26 mouse cellular contexts compared by ENCODE assay signal in genomic region chr3:69607468-69607867, GRCm38 (mm10). TPM values are rescaled to one million over a fixed set of nuclear protein-coding genes. Genes with fewer than 3 reads are reported as not detected.
DNase-seq lines count a peak whose midpoint lies in the region; ATAC-seq lines count a peak whose summit lies in the region.
"Had no signal": no experiment of that assay in that cellular context is flagged by ENCODE, and none has a peak within 500 bp of the region (broad histone marks: within the 10 kb centered on the region; RNA-seq: fewer than 3 reads in every experiment).

No protein-coding gene starts in this region.

- H3K27ac ChIP-seq in macrophage: peak overlapping the region; percentile 92
- H3K27ac ChIP-seq in liver, embryonic 11.5 days (ENCODE audit: low read depth, low read length): no peak overlapping the region
- H3K27ac ChIP-seq: embryonic facial prominence, embryonic 10.5 days; embryonic facial prominence, embryonic 15.5 days; forebrain, embryonic 12.5 days; left cerebral cortex, adult 2 months; limb, embryonic 12.5 days; lung, embryonic 15.5 days; midbrain, embryonic 12.5 days; neural tube, embryonic 12.5 days; stomach, postnatal 0 days had no signal

- no peaks in the 10 kb centered on the region for H3K27me3 ChIP-seq in liver, embryonic 11.5 days (replicated peaks; ENCODE audit: control insufficient read depth, insufficient read depth, low read length)
- H3K27me3 ChIP-seq: embryonic facial prominence, embryonic 15.5 days; forebrain, embryonic 12.5 days; limb, embryonic 12.5 days; lung, embryonic 15.5 days; midbrain, embryonic 12.5 days; neural tube, embryonic 12.5 days had no signal

- no peak overlapping the region for H3K4me2 ChIP-seq in liver, embryonic 11.5 days
- H3K4me2 ChIP-seq: embryonic facial prominence, embryonic 15.5 days; forebrain, embryonic 12.5 days; limb, embryonic 12.5 days; lung, embryonic 15.5 days; midbrain, embryonic 12.5 days; neural tube, embryonic 12.5 days had no signal

- peak; percentile 37 for DNase-seq in kidney, adult 18-20 months
- DNase-seq in kidney, adult 8-10 months: peak; percentile 65 to 86
- peak; percentile 37 for DNase-seq in kidney, postnatal 10 days
- DNase-seq in layer of hippocampus, adult 9-10 months (ENCODE audit: low spot score): no peak
- no peak for DNase-seq in liver, embryonic 11.5 days (ENCODE audit: low spot score)
- no peak for DNase-seq in cerebellum, adult 9-10 months
- DNase-seq: adrenal gland, postnatal 25 days; B cell, adult 2 months; cerebellum, adult 18-20 months; cerebellum, postnatal 14 days; gastrocnemius, postnatal 25 days; heart, postnatal 14 days; right cerebral cortex, postnatal 4 days had no signal

- H3K79me2 ChIP-seq in macrophage (ENCODE audit: inconsistent target): no peaks in the 10 kb centered on the region

- no peaks in the 10 kb centered on the region for H3K4me1 ChIP-seq in liver, embryonic 11.5 days (replicated peaks; ENCODE audit: control insufficient read depth, insufficient read depth, low read length)
- H3K4me1 ChIP-seq: embryonic facial prominence, embryonic 10.5 days; embryonic facial prominence, embryonic 15.5 days; forebrain, embryonic 12.5 days; limb, embryonic 12.5 days; lung, embryonic 15.5 days; megakaryocyte, embryonic 14.5 days; midbrain, embryonic 12.5 days; neural tube, embryonic 12.5 days had no signal

- no peak overlapping the region for H3K9ac ChIP-seq in liver, embryonic 11.5 days (ENCODE audit: low read depth, low read length)
- H3K9ac ChIP-seq: embryonic facial prominence, embryonic 15.5 days; forebrain, embryonic 12.5 days; limb, embryonic 12.5 days; lung, embryonic 15.5 days; midbrain, embryonic 12.5 days; neural tube, embryonic 12.5 days had no signal

- no peak for ATAC-seq in liver, embryonic 11.5 days (replicated peaks; ENCODE audit: low FRiP score)
- ATAC-seq: hindbrain, embryonic 16.5 days had no signal

- no peaks in the 10 kb centered on the region for H3K9me3 ChIP-seq in liver, embryonic 11.5 days (ENCODE audit: control insufficient read depth, low read length)
- H3K9me3 ChIP-seq: lung, embryonic 15.5 days; midbrain, embryonic 12.5 days had no signal

- WGBS in macrophage (ENCODE audit: missing documents): 100% methylated on average over 1 of the region's 1 CpGs
- 40% methylated on average over 1 of the region's 1 CpGs for WGBS in liver, embryonic 11.5 days

- H3K4me3 ChIP-seq in macrophage (ENCODE audit: inconsistent target): no peak overlapping the region
- H3K4me3 ChIP-seq in liver, embryonic 11.5 days (ENCODE audit: low read depth, low read length): no peak overlapping the region
- H3K4me3 ChIP-seq: embryonic facial prominence, embryonic 10.5 days; embryonic facial prominence, embryonic 15.5 days; forebrain, embryonic 12.5 days; left cerebral cortex, adult 2 months; limb, embryonic 12.5 days; lung, embryonic 15.5 days; megakaryocyte, embryonic 14.5 days; midbrain, embryonic 12.5 days; myocyte; neural tube, embryonic 12.5 days had no signal

- no peaks in the 10 kb centered on the region for H3K36me3 ChIP-seq in macrophage (ENCODE audit: inconsistent target)
- no peaks in the 10 kb centered on the region for H3K36me3 ChIP-seq in liver, embryonic 11.5 days (ENCODE audit: control insufficient read depth, insufficient read depth, low read length)
- H3K36me3 ChIP-seq: embryonic facial prominence, embryonic 10.5 days; embryonic facial prominence, embryonic 15.5 days; forebrain, embryonic 12.5 days; limb, embryonic 12.5 days; lung, embryonic 15.5 days; midbrain, embryonic 12.5 days; neural tube, embryonic 12.5 days had no signal

RNA-seq across cellular contexts. Expression of gene B3galnt1, which starts 8.7 kb away (rescaled TPM):
- total RNA-seq in macrophage (2018; cell fraction: chromatin; rRNA removed): 10 to 100 TPM in 8 of 26 experiments, 1 to 10 TPM in 18; 2.0 to 16.9 (median 6.2) TPM
- total RNA-seq in macrophage (2018; cell fraction: cytosol; rRNA removed): 10 to 100 TPM; 24.2 to 56.5 (median 42.0) TPM
- total RNA-seq in macrophage (2018; cell fraction: nucleus; rRNA removed): 10 to 100 TPM in 25 of 26 experiments, 1 to 10 TPM in 1; 7.3 to 52.3 (median 23.1) TPM
- polyA plus RNA-seq in macrophage (2018): 37.6 to 72.1 TPM (median 50.0 TPM) in 3 replicates
- polyA plus RNA-seq in liver, embryonic 11.5 days (2014; fragmentation: Nextera tagmentation; extraction: Ambion mirVana): 10.0 and 11.3 TPM in 2 replicates

Comparison
In these comparisons a context has a peak if more than half of its experiments do, and no peak if none do; other contexts are left out.
1. DNase-seq: peak in kidney, adult 18-20 months (single experiment), kidney, adult 8-10 months (2 of 2) and kidney, postnatal 10 days (single experiment); none in layer of hippocampus, adult 9-10 months (single experiment), liver, embryonic 11.5 days (single experiment) and cerebellum, adult 9-10 months (single experiment).